Mouse (Mus musculus): ENCODE measurements around the gene Max. TPM values are rescaled to one million over a fixed set of nuclear protein-coding genes. Genes with fewer than 3 reads are reported as not detected.

Gene Max
- total RNA-seq, 2 experiments from 2014 or later, result 26.4 to 35.6 TPM

- DNase-seq, result no peak
- intact Hi-C loops (cut with DNase I; ENCODE audit: low total_unique reads), result no loop called here
These were observed 35.0 kb downstream of the Max start for GRCm38 (mm10) chr12:76927012-76927411.

GRCm38 (mm10) chr12:76926338-76926945, 35.6 kb downstream of the Max start:
- intact Hi-C loops (cut with DNase I; ENCODE audit: low total_unique reads), result no loop called here
- no peak for DNase-seq

- no peak for DNase-seq
- intact Hi-C loops (cut with DNase I; ENCODE audit: low total_unique reads), result no loop called here
These were observed 36.9 kb downstream of the Max start for GRCm38 (mm10) chr12:76924904-76925604.

GRCm38 (mm10) chr12:76923118-76923517, 38.9 kb downstream of the Max start:
- intact Hi-C loops (cut with DNase I; ENCODE audit: low total_unique reads), result no loop called here
- no peak for DNase-seq

GRCm38 (mm10) chr12:76920990-76921389, 41.0 kb downstream of the Max start:
- DNase-seq, result no peak
- intact Hi-C loops (cut with DNase I; ENCODE audit: low total_unique reads), result no loop called here

- intact Hi-C loops (cut with DNase I; ENCODE audit: low total_unique reads), result no loop called here
- no peak for DNase-seq
These were observed 41.6 kb downstream of the Max start for GRCm38 (mm10) chr12:76920398-76920797.

GRCm38 (mm10) chr12:76918855-76919254, 43.1 kb downstream of the Max start:
- intact Hi-C loops (cut with DNase I; ENCODE audit: low total_unique reads), result no loop called here
- no peak for DNase-seq

- intact Hi-C loops (cut with DNase I; ENCODE audit: low total_unique reads), result no loop called here
- DNase-seq, result no peak
These were observed 43.9 kb downstream of the Max start for GRCm38 (mm10) chr12:76918113-76918512.

- intact Hi-C loops (cut with DNase I; ENCODE audit: low total_unique reads), result no loop called here
- no peak for DNase-seq
These were observed 45.8 kb downstream of the Max start for GRCm38 (mm10) chr12:76916163-76916562.

- intact Hi-C loops (cut with DNase I; ENCODE audit: low total_unique reads), result no loop called here
- no peak for DNase-seq
These were observed 49.8 kb downstream of the Max start for GRCm38 (mm10) chr12:76912193-76912592.

GRCm38 (mm10) chr12:76911171-76911726, 50.8 kb downstream of the Max start:
- intact Hi-C loops (cut with DNase I; ENCODE audit: low total_unique reads), result no loop called here

GRCm38 (mm10) chr12:76910258-76910940, 51.6 kb downstream of the Max start:
- intact Hi-C loops (cut with DNase I; ENCODE audit: low total_unique reads), result no loop called here
- DNase-seq, result no peak

More at GRCm38 (mm10) chr12:76911171-76911726, 50.8 kb downstream of the Max start:
- DNase-seq, result no peak

GRCm38 (mm10) chr12:76909218-76909617, 52.8 kb downstream of the Max start:
- DNase-seq, result no peak
- intact Hi-C loops (cut with DNase I; ENCODE audit: low total_unique reads), result no loop called here

- intact Hi-C loops (cut with DNase I; ENCODE audit: low total_unique reads), result no loop called here
- DNase-seq, result no peak
These were observed 55.7 kb downstream of the Max start for GRCm38 (mm10) chr12:76906278-76906677.

GRCm38 (mm10) chr12:76901508-76902294, 60.3 kb downstream of the Max start:
- DNase-seq, result no peak
- intact Hi-C loops (cut with DNase I; ENCODE audit: low total_unique reads), result no loop called here

GRCm38 (mm10) chr12:76899261-76899975, 62.6 kb downstream of the Max start:
- no peak for DNase-seq
- intact Hi-C loops (cut with DNase I; ENCODE audit: low total_unique reads), result no loop called here

- no peak for DNase-seq
- intact Hi-C loops (cut with DNase I; ENCODE audit: low total_unique reads), result no loop called here
These were observed 63.9 kb downstream of the Max start for GRCm38 (mm10) chr12:76898141-76898540.

- intact Hi-C loops (cut with DNase I; ENCODE audit: low total_unique reads), result no loop called here
- DNase-seq, result no peak
These were observed 65.0 kb downstream of the Max start for GRCm38 (mm10) chr12:76897006-76897405.

- intact Hi-C loops (cut with DNase I; ENCODE audit: low total_unique reads), result no loop called here
- no peak for DNase-seq
These were observed 65.4 kb downstream of the Max start for GRCm38 (mm10) chr12:76896566-76896965.

All from gastrocnemius, postnatal 14 days (tissue).